Mouse (Mus musculus) limb, embryonic 11.5 days (tissue): ENCODE data around the gene Gabrb2. TPM values are rescaled to one million over a fixed set of nuclear protein-coding genes. Genes with fewer than 3 reads are reported as not detected.
A peak's percentile ranks its signal among the peaks of the same experiment; 100 is the strongest.

Experiments
- ATAC-seq: fragments of 200-750 bp; cut with Nextera tagmentation; 2 replicates; pipeline ENCODE4 v1.8.0; 2017; ENCODE audit warnings: low read depth; ENCODE audit not compliant: insufficient number of reproducible peaks, low FRiP score, low TSS enrichment
- DNase-seq: peaks from one replicate; pipeline ENCODE4 v3.0.0-alpha.2; 2015; ENCODE audit warnings: low spot score
- H3K27ac ChIP-seq: fragments of 300-500 bp; sonication (generic); replicated peaks from 2 replicates; pipeline ENCODE4 v1.5.1; 2014; ENCODE audit warnings: low read depth, mild to moderate bottlenecking, low read length
- H3K27me3 ChIP-seq: fragments of 300-500 bp; sonication (generic); 2 replicates; pipeline ENCODE4 v1.6.1; 2014; ENCODE audit warnings: mild to moderate bottlenecking, low read length, mixed read lengths; ENCODE audit not compliant: control insufficient read depth, insufficient read depth
- H3K36me3 ChIP-seq: fragments of 300-500 bp; sonication (generic); 2 replicates; pipeline ENCODE4 v1.6.1; 2014; ENCODE audit warnings: mild to moderate bottlenecking, low read length, moderate library complexity, mixed read lengths; ENCODE audit not compliant: control insufficient read depth, insufficient read depth
- H3K4me1 ChIP-seq: fragments of 300-500 bp; sonication (generic); 2 replicates; pipeline ENCODE4 v1.6.1; 2014; ENCODE audit warnings: low read length, mixed read lengths; ENCODE audit not compliant: control insufficient read depth, insufficient read depth
- H3K4me2 ChIP-seq: fragments of 300-500 bp; sonication (generic); 2 replicates; pipeline ENCODE4 v1.6.1; 2014; ENCODE audit warnings: low read depth, mild to moderate bottlenecking, moderate library complexity; ENCODE audit not compliant: severe bottlenecking
- H3K4me3 ChIP-seq: fragments of 300-500 bp; sonication (generic); 2 replicates; pipeline ENCODE4 v1.5.1; 2014; ENCODE audit warnings: low read depth, low read length
- H3K9ac ChIP-seq: fragments of 300-500 bp; sonication (generic); 2 replicates; pipeline ENCODE4 v1.6.1; 2014; ENCODE audit warnings: mild to moderate bottlenecking, low read length
- H3K9me3 ChIP-seq: fragments of 300-500 bp; sonication (generic); 2 replicates; pipeline ENCODE4 v1.6.1; 2016; ENCODE audit warnings: low read length; ENCODE audit not compliant: control insufficient read depth
- WGBS: fragments of 180-500 bp; shearing (Covaris S2); extraction: QIAGEN DNeasy Blood & Tissue Kit; methylation state at CpG from one replicate; pipeline ENCODE4 v1.1.7; 2014; 5-methylcytosine and 5-hydroxymethylcytosine counted together
- polyA plus RNA-seq: library from polyadenylated mRNA; unstranded; fragments of >200 nt; fragmentation: Nextera tagmentation; extraction: Ambion mirVana; gene quantifications from 2 replicates; pipeline ENCODE4 v1.2.1, GENCODE M21; 2014

The Gabrb2 gene
- polyA plus RNA-seq: 0.49 and 0.71 TPM in 2 replicates

DNA sequence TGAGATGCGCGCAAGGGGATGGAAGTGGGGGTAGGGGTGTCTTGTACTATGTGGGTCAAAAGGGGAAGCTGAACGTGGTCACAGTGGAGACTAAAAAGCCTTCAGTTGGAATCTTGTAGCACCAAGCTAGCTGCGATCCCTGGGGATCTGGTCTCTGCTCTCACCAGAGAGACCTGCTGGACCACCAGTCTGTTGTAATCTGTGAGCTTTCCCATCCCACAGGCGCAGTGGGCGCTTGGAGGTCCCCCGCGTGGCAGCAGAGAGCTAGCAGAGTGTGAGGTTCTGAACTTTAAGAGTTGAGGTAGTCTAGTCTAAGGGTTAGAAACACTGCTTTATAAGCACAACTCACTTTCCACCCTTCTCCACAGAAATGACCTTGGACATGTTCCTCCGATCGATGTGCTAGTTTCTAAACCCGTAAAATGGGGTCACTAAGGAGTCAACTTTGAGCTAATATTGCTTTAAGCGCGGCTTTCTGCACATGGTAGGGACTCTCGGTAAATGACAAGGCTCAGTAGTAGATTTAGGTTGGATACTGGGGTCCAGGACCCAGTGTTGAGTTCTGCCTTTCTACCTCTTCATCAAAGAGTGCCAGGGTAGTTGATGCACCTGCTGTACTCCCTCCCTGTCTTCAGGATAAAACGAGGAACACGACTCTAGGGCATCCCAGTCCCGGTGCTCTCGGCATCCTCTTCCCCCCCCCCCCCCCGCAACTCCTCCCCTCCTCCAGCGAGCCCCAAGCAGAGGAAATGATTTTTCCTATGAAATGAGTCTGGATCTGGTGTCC lies at the start of gene Gabrb2:
Gene Gabrb2, plus strand, starts transcription at position 762 of the 787 bp plus-strand sequence.
- Histone ChIP-seq H3K27me3 (no peaks in the 10 kb centered on the region), H3K9me3 (no peaks in the 10 kb centered on the region), H3K4me1 (no peaks in the 10 kb centered on the region), H3K9ac (peak within 1 kb of the TSS; percentile 38; the same call in 1 of the 2 replicates), H3K4me2 (peak within 1 kb of the TSS; percentile 85), H3K36me3 (no peaks in the 10 kb centered on the region), H3K27ac (no peak within 1 kb of the TSS), H3K4me3 (peak within 1 kb of the TSS; percentile 38)
- DNase-seq (peak; percentile 22), ATAC-seq (no peak)
- 28% methylated on average over 18 of the region's 20 CpGs for WGBS

DNA sequence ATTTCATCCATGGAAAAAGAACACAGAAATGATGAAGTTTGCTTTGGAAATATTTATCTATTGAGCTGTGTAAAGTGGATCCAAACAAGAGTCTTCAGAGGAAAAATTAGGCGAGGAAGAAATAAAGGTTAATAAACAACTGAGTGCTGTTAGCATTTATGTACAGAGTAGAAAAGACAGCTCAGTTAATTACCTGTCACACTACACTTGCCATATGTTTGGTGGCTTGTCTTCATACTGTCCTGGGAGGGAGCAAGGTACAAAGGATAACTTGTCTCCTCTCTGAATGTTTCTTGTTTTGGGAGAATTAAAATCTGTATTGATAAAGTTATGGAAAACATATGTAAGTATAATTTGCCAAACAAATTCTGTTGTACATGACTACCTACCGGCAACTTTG lies 40.6 kb upstream of the Gabrb2 start:
- ATAC-seq: no peak
- no peaks in the 10 kb centered on the region for H3K4me1 ChIP-seq
- no peak overlapping the region for H3K4me3 ChIP-seq
- H3K4me2 ChIP-seq: no peak overlapping the region
- no peak for DNase-seq
- no peaks in the 10 kb centered on the region for H3K27me3 ChIP-seq
- no peak overlapping the region for H3K9ac ChIP-seq
- no peak overlapping the region for H3K27ac ChIP-seq
- no peaks in the 10 kb centered on the region for H3K9me3 ChIP-seq
- H3K36me3 ChIP-seq: no peaks in the 10 kb centered on the region
- WGBS: 78% methylated on average over 2 of the region's 2 CpGs

- DNase-seq (no peak), ATAC-seq (no peak)
- Histone ChIP-seq H3K4me3 (no peak overlapping the region), H3K36me3 (no peaks in the 10 kb centered on the region), H3K4me2 (no peak overlapping the region), H3K9ac (no peak overlapping the region), H3K4me1 (no peaks in the 10 kb centered on the region), H3K27ac (no peak overlapping the region), H3K9me3 (no peaks in the 10 kb centered on the region), H3K27me3 (no peaks in the 10 kb centered on the region)
- WGBS: 81% methylated on average over 4 of the region's 4 CpGs
These were observed 33.1 kb upstream of the Gabrb2 start for GRCm38 (mm10) chr11:42386486-42386885.

DNA sequence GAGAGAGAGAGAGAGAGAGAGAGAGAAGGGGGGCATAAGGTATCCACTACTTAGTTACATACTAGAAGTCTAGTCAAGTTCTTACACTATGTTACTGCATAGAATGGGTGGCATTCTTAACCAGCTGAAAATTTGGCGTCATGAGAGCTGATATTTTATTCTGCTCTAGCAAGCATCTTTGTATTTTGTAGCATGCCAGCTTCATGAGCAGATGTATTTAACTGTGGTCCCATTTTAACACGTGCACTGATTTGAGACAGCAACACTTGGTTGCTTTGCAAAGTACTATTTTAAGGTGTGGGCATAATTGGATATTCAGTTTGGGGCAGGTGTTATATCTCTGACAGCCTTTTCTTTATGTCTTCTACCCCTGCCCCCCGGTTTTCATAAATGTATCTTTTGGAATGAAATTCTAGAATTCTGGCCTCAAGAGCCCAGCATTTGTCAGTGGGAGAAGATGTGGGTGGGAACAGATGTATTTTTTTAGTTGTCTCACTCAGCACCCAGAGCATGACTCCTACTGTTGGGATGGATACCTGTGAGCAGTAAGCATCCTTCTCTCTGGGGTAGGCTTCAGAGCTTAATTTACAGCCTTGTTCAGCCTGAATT lies 28.8 kb upstream of the Gabrb2 start:
- Histone ChIP-seq H3K9me3 (no peaks in the 10 kb centered on the region), H3K4me2 (no peak overlapping the region), H3K4me3 (no peak overlapping the region), H3K36me3 (no peaks in the 10 kb centered on the region), H3K27me3 (no peaks in the 10 kb centered on the region), H3K27ac (no peak overlapping the region), H3K4me1 (no peaks in the 10 kb centered on the region), H3K9ac (no peak overlapping the region)
- WGBS: 74% methylated on average over 3 of the region's 3 CpGs
- no peak for DNase-seq
- ATAC-seq: no peak

DNA sequence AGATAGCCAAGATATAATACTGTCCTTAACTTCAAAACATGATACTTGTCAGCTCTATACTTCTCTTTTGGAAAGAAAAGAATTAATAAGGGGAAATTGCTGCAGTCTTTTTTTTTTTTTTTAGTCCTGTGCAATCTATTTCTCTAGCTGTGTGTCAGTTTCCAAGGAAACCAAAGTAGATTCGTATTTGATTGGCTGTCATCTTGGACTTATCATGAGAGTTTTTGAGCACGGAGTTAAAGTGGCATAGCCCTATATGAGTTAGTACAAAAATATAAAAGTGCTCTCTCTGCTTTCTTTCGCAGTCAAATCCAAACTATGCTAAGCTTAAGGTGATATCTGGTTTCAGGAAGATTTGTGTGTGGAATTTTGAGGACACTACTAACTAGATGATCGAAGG lies 26.1 kb upstream of the Gabrb2 start:
- H3K36me3 ChIP-seq: no peaks in the 10 kb centered on the region
- no peak overlapping the region for H3K4me3 ChIP-seq
- H3K9ac ChIP-seq: no peak overlapping the region
- no peak overlapping the region for H3K27ac ChIP-seq
- no peaks in the 10 kb centered on the region for H3K9me3 ChIP-seq
- H3K4me1 ChIP-seq: no peaks in the 10 kb centered on the region
- H3K27me3 ChIP-seq: no peaks in the 10 kb centered on the region
- H3K4me2 ChIP-seq: no peak overlapping the region
- WGBS: 88% methylated on average over 4 of the region's 4 CpGs
- no peak for DNase-seq
- ATAC-seq: no peak

- Histone ChIP-seq H3K9ac (peak overlapping the region; percentile 38; the same call in 1 of the 2 replicates), H3K4me1 (no peaks in the 10 kb centered on the region), H3K4me2 (peak overlapping the region; percentile 85), H3K4me3 (peak overlapping the region; percentile 38), H3K36me3 (no peaks in the 10 kb centered on the region), H3K27me3 (no peaks in the 10 kb centered on the region), H3K9me3 (no peaks in the 10 kb centered on the region), H3K27ac (no peak overlapping the region)
- 0% methylated on average over 16 of the region's 40 CpGs for WGBS
- DNase-seq (peak; percentile 64), ATAC-seq (peak; percentile 73)
These were observed 455 bp downstream of the Gabrb2 start for GRCm38 (mm10) chr11:42419791-42420633.

GRCm38 (mm10) chr11:42420634-42421470 lies 1.3 kb downstream of the Gabrb2 start:
- H3K9ac ChIP-seq: no peak overlapping the region
- H3K4me3 ChIP-seq: peak overlapping the region; percentile 38
- H3K4me2 ChIP-seq: peak overlapping the region; percentile 85
- ATAC-seq: peak; percentile 41
- H3K9me3 ChIP-seq: no peaks in the 10 kb centered on the region
- no peak overlapping the region for H3K27ac ChIP-seq
- H3K36me3 ChIP-seq: no peaks in the 10 kb centered on the region
- H3K4me1 ChIP-seq: no peaks in the 10 kb centered on the region
- WGBS: 0% methylated on average over 21 of the region's 21 CpGs
- peak; percentile 75 for DNase-seq
- no peaks in the 10 kb centered on the region for H3K27me3 ChIP-seq
